Mouse (Mus musculus) 416B (cell line): ENCODE measurements around the gene Usp5.

Experiments
- DNase-seq: peaks from one replicate; pipeline ENCODE4 v3.0.0; 2011; ENCODE audit warnings: low read depth

Gene Usp5

DNA sequence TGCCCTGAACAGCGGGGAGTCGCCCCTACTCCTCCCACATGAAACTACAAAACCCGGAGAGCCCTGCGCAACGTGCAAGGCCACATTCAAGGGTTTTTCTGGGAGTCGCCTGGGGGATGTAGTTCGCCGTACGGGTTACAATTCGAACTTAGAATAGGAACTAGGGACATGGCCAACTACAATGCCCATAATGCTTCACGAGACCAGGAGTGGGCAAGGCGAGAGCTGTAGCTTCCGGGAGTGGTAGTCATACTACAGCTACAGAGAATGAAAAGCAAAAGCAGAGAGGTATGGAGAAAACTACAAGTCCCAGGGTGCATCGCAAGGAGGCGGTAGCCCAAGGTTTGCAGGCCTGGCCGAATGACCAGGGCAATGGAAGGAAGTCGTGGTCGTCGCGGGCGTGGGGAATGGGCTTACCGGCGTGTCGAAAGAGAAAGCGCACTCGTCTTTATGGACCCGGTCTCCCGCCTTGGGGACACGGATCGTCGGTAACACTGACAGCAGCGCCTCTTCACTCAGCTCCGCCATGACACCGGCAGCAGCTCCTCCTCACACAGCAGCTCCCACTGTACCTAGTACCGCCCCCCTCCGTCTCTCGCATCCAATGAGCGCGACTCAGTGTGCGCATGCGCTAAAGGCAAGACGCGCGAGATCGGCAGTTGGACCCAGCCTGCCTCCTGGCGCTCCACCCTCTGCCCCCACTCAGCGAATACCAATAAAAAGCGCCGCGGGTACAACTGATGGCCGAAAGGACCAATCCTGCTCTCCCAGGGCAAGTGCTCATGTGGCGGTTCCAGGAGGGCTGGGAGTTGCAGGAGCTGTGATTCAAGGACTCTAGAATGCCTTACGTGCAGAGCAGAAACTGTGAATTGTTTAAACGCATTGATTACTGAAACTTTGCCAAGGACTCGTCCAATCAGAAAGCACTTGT is at the start of gene Usp5, which contains the start of gene Cdca3:
Gene Usp5 (minus strand): TSS at position 617 of the 931 bp plus-strand sequence.
Gene Cdca3 (plus strand): TSS at position 680 of the 931 bp plus-strand sequence.
- DNase-seq = peak; percentile 100

DNA sequence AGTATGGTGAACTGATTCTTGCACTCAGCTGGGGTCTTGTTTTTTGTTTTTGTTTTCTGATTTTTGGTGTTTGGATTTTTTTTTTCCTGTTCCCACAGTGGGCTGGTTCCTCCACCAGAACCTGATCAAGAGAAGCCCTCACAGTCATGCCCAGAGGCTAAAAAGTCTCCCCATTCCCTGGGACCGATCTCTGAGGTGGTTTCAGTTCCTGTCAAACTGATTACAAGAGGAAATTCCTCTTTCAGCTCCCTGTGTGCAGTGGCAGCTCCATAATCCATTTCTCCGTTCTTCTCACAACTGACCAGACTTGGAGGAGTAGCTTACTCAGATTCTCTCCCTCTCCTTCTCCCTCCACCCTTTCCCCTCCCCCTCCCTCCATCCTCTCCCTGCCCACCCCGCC is 45.1 kb upstream of the Usp5 start:
- DNase-seq = no peak

DNA sequence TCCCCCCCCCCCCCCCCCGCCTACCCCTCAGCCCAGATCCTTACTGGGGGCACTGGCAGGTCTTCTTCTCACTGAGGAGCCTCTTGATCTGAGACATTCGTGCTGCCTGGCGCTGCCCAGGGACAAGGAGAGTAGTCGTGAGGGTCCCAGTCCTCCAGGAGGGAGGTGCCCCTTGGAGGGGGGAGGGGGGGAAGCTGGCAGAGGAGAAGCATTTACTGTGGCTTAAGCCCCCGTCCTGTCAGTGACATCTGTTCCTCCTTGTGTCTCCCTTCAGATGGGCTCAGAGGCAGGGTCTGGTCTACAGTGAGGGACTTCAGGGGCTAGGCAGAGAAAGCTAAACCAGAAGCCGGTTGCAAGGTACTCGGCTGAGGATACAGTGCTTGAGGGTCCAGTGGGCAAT is 37.3 kb upstream of the Usp5 start:
- no peak for DNase-seq

DNA sequence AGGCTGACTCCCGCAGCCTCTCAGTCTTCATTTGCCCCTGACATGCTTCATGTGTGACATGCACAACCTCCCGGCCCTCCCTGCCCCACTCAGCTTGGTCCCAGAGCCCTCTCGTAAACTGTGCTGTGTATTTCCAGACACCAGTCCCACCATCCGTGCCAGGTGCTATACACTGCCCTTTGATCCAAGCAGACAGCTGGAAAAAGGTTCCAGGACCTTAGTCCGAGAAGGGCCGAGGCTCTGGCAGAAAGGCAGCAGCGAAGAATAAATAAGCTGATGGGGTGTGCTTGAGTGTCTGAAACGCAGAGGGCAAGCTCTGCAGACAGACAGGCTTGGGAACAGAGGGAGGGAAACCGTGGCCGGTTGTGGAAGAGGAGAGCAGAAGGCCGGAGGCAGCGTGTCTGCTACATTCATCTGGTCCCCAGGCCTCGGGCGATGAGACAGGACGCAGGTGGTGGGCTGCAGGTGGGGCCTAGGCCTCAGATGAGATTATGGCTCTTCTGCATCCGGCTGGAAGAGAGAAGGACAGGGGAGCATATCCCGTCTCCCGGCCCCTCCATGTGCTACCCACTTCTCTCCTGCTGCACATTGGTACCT is 36.6 kb upstream of the Usp5 start:
- DNase-seq = no peak

DNA sequence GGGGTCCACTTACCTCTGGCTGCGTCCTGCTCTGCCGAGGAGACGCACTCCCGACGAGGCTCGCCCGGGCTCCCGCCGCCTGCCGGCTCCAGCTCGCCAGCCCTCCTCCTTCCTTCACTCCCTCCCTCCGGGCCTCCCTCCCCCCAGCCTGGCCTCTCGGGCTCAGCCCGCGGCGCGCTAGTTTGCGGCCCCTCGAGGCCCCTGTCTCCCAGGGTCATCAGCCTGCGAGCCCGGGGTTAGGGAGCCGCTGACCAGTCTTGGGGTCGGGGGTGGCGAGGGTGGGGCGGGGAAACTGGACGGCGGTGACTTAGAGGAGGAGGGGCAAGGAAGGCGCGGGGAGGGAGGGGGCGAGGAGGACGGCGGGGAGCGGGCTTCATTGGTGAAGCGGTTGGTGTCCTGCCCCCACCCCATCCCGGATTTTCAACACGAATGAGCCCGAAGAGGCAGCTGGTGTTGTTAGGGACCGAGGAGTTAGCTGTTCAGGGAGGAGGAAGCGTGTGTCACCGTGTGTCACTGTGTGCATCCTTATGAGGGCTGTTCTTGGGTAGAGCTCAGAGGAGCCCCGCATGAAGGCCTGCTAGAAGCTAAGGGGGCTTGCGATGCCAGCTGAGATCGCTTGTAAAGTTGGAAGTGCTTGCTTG is 34.5 kb upstream of the Usp5 start, which contains the start of gene Gpr162:
Gene Gpr162 (minus strand): TSS at position 326 of the 641 bp plus-strand sequence.
- peak; percentile 26 for DNase-seq

DNA sequence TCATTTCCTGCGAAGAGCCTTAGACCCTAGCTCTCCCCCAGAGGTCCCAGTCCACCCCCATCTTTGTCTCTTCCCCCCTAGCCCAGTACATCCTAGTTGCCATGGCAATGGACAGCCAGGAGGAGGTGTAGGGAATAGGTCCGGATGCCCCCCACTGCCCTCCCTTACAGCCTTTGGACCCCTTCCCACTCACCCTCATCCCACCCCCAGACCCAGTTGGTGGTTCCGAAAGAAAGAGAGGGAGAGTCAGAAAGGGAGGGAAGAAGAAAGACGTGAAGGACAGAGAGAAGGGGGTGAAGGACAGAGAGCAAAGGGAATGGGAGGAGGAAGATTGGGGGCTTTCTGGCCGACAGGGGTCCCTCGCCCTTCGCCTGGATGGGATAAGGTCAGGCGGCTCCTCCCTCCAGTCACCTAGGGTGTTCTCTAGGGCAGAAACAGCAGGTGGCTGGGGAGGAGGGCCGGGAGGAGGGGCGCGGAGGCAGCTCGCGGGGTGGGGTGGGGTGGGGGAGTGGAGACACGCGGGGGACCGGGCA is 33.9 kb upstream of the Usp5 start:
- DNase-seq = no peak

DNA sequence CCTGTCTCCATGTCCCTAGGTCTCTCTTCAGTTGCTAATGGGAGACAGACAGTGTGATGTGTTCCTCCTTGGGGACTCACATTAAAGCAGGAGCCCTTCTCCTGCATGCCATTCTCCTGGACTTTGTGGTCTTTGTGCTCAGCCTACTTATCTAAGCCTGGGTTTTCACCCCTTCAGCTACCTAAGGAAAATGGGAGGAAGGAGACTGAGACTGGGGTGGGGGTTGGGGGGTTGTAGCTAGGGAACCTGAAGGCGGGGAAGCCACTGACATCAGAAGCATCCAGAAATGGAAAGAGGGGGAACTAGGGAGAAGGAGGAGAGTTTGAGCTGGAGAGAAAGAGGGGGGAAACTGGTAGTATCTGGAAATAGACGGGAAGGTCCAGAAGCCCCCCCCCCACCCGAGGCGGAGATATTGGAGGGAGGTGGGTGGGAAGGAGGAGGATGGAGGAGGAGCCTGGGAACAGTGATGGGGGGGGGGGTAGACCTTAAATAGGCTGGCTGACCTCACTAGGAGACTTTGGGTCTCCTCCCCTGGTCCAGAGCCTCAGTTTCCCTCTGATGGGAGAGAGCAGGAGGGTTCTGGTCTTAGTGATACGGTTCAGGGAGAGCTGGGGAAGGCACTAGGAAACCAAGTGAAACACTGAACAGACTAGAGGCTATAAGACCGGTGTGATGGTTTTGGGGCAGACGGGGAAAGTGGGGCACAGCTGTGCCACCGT is 33.3 kb upstream of the Usp5 start:
- no peak for DNase-seq

DNA sequence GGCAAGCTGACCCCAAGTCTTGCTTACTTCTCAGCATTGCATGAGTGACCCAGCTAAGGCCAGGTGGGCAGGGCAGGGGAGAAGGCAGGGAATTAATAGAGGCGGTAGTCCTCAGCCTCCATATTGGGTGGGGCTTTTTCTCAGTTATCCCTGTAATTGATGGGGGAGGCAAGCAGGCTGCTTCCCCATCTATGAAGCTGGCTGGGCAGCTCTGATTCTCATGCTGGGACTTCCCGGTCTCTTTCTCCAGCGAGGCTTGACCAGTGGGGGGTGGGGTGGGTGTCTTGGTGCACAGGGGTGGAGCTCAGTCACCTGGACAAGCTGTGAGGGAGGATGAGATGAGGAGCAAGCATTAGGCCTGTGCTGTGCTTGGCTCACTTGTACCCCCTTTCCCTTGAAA is 32.5 kb upstream of the Usp5 start:
- no peak for DNase-seq

DNA sequence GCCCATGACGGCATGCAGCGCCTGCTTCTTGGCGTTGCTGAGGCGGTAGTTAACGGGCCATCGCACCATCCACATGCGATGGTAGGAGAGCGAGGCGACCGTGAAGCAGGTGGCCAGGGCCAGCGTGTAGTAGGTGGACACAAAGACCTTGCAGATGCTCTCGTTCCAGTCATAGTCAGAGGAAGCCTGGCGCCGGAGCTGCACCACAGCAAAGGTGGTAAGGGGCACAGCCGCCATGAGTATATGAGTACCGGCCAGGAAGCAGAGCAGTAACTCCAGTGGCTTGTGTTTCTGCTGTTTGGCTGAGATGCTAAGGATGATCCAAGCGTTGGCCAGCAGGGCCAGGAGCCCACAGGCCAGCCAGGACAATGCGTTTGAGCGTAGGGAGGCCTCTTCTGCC is 32.0 kb upstream of the Usp5 start:
- no peak for DNase-seq

DNA sequence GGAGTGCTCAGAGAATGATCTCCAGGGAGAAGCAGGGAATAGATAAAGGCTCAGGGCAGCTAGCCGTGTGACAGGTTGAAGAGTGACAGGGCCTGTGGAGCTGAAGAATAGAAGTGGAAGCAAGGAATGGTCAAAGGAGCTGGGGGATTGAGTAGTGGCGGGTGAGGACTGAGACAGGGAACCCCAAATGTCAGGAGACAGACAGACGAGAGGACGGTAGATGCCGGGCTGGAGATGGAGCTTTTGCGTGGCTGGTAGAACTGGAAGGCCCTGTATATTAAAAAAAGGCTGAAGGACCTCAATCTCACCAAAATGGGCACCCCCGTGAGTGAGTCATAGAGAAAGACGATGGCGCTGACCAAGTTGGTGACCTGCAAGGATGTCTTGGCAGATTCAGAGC is 31.2 kb upstream of the Usp5 start:
- DNase-seq = no peak

DNA sequence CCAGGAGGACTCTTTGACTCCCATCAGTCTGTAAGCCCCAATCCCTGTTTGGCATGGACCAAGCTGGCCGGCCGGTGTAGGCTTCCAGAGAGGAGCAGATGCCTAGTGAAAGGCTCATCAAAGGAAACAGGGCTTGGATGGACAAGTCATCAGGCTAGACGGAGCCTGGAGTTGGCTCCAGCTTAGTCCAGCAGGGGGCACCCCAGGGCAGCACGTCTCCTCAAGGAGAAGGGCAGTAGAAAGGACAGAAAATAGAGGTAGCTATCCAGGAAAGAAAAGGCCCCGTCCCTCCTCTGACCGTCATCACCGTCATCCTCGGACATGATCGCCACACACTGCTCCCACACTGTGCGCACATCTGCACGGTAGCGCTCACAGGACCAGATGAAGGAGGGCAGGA is 30.4 kb upstream of the Usp5 start:
- peak; percentile 79 for DNase-seq

DNA sequence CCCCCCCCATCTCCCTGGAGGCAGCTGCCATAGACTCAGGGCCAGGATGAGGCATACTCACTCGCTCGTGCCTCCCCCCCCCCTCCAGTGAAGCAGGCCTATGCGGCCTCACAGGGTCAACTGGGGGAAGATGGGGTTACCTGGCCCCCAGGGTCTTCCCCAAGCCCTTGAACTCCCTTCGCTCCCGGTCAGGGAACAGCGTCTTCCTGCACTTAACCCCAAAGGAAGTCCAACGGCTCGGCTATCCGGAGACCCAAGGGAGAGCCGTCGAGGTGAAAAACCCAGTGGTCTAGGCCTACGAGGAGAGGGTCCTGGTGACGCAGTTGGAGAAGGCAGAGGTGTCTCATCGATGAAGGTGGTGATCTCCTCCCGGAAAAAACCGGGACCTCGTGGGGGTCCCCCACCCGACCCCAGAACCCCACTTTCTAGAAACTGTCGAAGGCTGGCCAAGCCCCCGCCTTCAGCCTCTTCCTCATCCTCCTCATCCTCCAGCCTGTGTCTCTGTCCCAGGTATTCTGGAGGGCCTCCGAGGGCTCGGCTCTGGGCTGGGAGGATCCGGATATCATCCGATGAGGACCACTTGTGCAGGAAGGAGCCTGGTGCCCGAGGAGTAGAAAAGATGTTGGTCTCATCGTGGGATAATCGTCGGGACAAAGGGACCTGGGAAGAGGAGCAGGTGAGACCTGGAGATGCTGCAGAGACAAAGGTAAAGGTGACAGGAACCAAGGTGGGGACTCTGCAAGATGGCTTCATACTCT is 29.5 kb upstream of the Usp5 start:
- DNase-seq = no peak

DNA sequence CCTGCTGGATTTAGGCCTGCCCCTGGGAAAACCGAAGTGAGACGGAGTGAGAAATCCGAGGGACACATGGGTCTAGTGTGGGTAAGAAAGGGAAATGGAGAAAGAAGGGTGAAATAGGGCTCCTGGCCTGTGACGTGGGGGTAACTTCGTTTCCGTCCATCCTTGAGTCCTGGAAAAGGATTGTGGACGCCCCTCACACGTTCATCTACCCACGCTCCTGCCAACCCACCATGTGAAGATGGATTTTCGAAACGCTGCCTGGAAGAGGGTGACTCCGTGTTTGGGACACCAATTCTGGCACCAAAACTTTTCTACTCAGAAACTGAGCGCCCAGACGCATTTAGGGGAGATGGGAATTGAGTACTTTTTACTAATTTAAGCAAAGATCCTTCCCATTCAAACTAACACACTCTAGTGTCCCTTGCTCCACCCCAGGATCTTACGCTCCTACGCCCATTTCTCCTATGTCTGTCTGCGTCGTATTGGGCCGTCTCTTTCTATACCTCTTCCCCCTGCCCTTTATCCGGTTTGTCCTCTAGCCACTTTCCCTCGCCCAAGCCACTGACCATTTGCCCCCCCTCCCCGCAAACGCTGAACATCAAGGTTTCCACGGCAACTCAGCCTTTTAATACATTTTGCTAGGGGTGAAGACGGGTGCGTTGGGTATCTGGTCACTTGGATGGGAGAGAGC is 28.7 kb upstream of the Usp5 start:
- DNase-seq = no peak

DNA sequence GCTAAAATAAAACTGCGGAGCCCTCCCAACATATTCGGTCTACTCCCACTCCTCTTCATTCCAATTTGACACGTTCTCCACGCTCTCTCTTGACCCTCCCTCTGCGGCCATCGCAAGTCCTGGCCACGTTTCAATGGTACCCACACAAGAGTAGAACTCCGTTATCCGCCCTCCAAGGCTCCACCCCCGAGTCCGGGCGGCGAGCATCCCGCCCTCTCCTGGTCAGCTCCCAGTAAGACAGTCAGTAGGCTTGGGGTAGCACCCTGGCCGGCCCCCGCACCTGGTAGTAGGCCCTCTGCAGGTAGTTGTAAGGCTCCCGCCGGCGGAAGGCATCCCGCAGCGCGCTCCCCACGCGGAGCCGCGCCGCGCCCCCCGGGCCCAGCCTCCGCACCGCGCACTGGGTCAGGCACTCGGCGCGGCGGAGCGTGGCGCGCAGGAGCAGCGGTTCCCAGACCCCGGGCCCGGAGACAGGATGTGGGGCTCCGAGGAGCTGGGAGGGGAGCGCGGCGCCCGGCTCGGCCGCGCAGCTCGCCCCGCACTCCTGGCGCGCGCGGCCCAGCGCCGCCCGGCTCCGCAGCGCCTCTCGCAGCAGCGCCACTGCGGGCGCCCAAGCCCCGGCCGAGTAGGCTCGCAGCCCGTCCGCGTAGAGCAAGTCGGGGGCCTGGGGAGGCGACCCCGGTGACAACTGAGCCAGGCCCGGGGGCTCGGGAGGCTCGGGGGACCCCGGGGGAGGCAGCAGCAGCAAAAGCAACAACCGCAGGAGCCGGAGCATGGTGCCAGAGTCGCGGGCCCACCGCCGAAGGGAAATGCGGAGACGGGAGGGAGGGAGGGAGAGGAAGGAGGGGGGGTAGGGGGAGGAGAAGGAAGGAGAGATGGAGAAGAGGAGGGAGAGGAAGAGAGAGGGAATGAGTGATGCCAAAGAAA is 27.9 kb upstream of the Usp5 start, which contains the start of gene P3h3:
Gene P3h3 (minus strand): TSS at position 837 of the 924 bp plus-strand sequence.
- DNase-seq = no peak

DNA sequence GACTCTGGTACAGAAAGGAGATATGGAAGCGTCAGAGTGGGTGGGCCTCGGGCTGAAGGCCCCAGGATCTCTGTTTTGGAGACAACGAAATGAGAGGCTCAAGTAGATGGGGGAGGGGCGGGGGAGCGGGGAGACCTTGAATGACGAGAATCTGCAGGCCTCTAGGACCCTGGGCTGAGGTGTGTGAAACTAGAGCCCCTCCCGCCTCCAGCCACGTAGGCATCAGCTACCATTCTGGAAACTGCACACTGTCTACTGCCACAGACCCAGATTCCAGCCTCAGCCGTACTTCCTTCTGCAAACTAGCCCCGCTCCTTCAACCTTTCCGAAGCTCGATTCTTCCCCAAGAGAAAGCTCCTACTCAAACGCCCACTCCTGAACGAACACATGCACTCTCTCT is 27.0 kb upstream of the Usp5 start:
- no peak for DNase-seq

DNA sequence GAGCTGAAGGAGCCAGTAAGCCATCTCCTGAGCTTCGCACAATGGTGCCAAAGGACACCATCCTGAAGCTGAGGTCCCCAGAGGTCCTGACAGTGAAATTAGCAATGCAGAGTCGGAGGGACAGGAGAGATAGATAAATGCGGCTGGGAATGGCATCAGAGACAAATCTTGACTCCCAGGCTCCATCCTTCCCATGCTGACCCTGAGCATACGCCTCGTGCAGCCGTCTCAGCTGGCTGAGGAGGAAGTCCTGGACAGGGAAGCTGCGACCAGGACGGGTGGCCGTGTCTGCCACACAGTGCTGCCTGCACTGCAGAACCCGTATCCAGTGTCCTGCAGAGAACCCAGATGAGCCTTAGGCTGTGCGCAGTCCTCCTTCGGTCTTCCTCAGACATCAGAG is 25.4 kb upstream of the Usp5 start:
- DNase-seq = no peak

DNA sequence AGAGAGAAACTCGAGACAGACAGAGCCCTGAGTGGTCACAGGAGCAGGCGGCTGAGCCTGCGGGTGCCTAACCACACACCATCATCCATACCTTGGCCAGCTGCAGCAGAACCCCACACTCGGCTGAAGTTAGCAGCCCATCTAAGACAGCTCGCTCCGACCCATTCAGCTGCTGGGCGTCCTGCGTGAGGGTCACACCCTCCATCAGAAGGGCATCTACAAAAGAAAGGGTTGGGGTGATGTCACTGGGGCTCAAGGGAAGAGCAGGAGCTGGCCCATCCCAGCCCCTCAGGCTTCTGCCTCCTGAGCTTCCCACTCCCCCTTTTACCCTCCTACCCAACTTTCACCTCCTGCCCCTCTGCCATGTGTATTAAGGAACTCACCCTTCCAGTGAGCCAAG is 21.3 kb upstream of the Usp5 start:
- DNase-seq = no peak

DNA sequence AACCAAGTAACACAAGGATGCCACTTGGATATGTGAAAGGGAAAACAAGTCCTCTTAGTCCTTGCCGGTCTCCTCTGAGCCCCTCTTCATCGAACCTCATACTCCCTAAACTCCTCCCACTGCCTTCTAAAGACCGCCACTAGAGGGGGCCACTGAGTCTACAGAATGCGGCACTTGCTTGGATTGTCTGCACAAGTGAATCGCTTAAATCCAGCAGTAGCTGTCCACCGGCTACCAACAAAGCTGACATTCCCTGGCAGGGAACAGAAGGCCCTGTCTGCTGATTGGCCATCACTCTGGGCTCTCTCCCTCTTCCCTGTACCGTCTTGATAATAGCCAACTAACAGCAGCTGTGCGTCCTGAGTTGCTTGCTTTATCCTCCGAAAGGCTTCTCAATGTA is 18.0 kb upstream of the Usp5 start:
- DNase-seq = peak; percentile 85
